Mouse (Mus musculus): ENCODE results near the gene Dcaf1.
A peak's percentile ranks its signal among the peaks of the same experiment; 100 is the strongest.

Gene Dcaf1

GRCm38 (mm10) chr9:106879471-106879870, 57.8 kb downstream of the Dcaf1 start:
- no peak for DNase-seq (ENCODE audit: low spot score)

- no peak for DNase-seq (ENCODE audit: low spot score)
These were observed 59.5 kb downstream of the Dcaf1 start for GRCm38 (mm10) chr9:106881071-106881755.

GRCm38 (mm10) chr9:106882176-106882575, 60.5 kb downstream of the Dcaf1 start:
- DNase-seq (ENCODE audit: low spot score) = no peak

GRCm38 (mm10) chr9:106883085-106883484, 61.4 kb downstream of the Dcaf1 start:
- DNase-seq (ENCODE audit: low spot score) = no peak

- DNase-seq (ENCODE audit: low spot score) = no peak
These were observed 62.6 kb downstream of the Dcaf1 start for GRCm38 (mm10) chr9:106884306-106884705.

- no peak for DNase-seq (ENCODE audit: low spot score)
These were observed 63.6 kb downstream of the Dcaf1 start for GRCm38 (mm10) chr9:106884996-106885900.

- peak; percentile 49 for DNase-seq (ENCODE audit: low spot score)
These were observed 64.4 kb downstream of the Dcaf1 start for GRCm38 (mm10) chr9:106885901-106886731.

- DNase-seq (ENCODE audit: low spot score) = peak; percentile 97
These were observed 65.4 kb downstream of the Dcaf1 start, which contains the start of gene Rbm15b for GRCm38 (mm10) chr9:106886828-106887702. Gene Rbm15b, minus strand, starts transcription at chr9:106887428.

GRCm38 (mm10) chr9:106888346-106888745, 66.7 kb downstream of the Dcaf1 start:
- no peak for DNase-seq (ENCODE audit: low spot score)

- DNase-seq (ENCODE audit: low spot score) = no peak
These were observed 67.6 kb downstream of the Dcaf1 start for GRCm38 (mm10) chr9:106889321-106889720.

- no peak for DNase-seq (ENCODE audit: low spot score)
These were observed 69.0 kb downstream of the Dcaf1 start for GRCm38 (mm10) chr9:106890496-106891240.

GRCm38 (mm10) chr9:106891341-106891741, 69.7 kb downstream of the Dcaf1 start:
- DNase-seq (ENCODE audit: low spot score) = no peak

- peak; percentile 87 for DNase-seq (ENCODE audit: low spot score)
These were observed 70.3 kb downstream of the Dcaf1 start, which contains the start of gene Manf for GRCm38 (mm10) chr9:106891829-106892551. Gene Manf, minus strand, starts transcription at chr9:106891979.

- DNase-seq (ENCODE audit: low spot score) = no peak
These were observed 70.8 kb downstream of the Dcaf1 start for GRCm38 (mm10) chr9:106892552-106892875.

- DNase-seq (ENCODE audit: low spot score) = no peak
These were observed 71.7 kb downstream of the Dcaf1 start for GRCm38 (mm10) chr9:106893327-106893726.

- DNase-seq (ENCODE audit: low spot score) = no peak
These were observed 77.2 kb downstream of the Dcaf1 start for GRCm38 (mm10) chr9:106898901-106899300.

GRCm38 (mm10) chr9:106901596-106901995, 79.9 kb downstream of the Dcaf1 start:
- no peak for DNase-seq (ENCODE audit: low spot score)

- DNase-seq (ENCODE audit: low spot score) = no peak
These were observed 81.6 kb downstream of the Dcaf1 start for GRCm38 (mm10) chr9:106903099-106903790.

GRCm38 (mm10) chr9:106903791-106904134, 82.1 kb downstream of the Dcaf1 start:
- DNase-seq (ENCODE audit: low spot score) = peak; percentile 39
